Mouse (Mus musculus) urinary bladder, postnatal 25 days (tissue): ENCODE measurements around the gene Crlf1.

ENCODE experiments used
- DNase-seq: peaks from one replicate; pipeline ENCODE4 v3.0.0; 2022; ENCODE audit warnings: low spot score

Crlf1 gene

DNA sequence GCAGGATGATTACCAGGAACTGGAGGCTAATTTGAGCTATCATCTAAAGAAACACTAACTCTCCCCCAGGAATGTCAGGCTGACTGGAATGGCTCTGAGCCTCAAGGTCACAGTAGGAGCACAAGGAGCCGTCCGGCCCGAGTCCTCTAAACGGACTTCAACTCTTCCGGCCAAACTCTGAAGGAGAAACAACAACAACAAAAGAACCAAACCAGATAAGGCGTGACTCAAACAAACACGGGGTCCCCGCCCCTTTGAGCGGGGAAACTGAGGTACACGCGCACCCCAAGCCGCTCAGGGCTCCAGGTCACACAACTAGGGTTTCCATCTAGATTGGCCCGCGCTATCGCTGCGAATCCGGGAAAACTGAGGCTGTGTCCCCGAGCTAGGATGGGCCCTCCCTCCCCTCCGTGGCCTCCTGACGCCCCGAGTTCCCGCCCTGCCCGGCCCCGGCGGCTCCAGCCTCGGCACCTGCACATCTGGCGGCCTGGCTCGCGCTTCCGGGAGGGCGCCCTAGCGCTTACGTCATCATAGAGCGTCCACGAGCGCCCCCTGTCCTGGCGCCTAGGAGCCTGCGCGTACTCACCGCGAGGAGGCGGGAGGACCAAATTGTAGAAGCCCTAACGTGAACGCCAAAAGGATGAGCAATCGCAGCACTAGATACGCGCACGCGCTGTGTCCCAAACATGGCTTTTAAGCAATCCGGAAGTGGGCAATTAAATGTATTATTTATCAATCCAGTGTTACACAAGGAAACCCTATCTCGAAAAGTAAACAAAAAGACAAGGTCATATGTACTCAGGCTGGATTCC lies 29.8 kb downstream of the Crlf1 start:
- peak; percentile 92 for DNase-seq

DNA sequence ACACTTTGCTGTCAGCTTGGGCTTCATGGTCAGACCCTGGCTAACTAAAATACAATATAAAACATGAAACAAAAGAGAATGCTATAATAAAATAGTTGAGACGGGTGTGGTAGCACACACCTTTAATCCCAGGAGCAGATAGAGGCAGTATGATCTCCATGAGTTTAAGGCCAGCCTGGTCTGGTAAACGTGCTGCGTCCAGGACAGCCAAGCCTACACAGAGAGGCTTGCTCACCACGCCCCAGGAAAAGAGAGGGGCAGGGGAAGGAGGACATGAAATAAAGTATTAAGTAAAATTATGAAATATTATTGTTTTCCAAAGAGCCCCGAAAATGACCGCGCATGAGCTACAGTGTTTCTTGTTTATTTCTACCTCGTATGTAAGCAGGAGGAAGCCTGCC lies 34.2 kb downstream of the Crlf1 start:
- no peak for DNase-seq

DNA sequence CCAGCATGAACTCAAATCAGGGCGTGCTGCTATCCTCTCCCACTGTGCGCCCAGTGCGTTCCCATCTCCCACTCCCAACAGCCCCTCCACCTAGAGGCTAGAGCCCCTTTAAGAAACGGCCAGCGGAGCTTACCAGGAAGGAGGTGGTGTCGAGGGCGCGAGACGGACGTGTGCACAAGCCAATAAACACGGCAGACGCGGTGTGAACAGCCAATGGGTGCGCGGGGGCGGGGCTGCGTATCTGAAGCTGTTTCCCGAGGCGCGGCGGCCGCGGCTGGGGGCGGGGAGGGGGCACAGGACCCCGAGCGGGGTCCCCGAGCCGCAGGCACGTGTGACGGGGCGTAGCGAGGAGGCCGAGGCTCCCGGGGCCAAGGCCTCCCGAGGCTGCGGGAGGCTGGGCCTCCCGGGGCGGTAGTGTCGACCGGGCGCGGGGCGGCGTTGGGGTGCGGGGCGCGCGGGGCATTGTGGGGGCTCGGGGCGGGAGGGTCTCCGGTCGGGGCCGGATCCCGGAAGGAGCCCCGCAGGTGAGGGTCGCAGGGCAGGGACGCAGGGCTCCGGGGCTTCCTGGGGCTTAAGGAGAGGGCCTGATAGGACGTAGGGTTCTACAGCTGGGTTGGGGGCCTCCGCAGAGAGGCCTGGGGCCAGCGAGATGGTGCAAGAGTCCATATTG lies 34.7 kb downstream of the Crlf1 start, which contains the start of the genes Fkbp8 and Kxd1:
TSS of gene Fkbp8 (plus strand) at position 213 of the 670 bp plus-strand sequence.
TSS of gene Kxd1 (minus strand) at position 445 of the 670 bp plus-strand sequence.
- DNase-seq: peak; percentile 96

DNA sequence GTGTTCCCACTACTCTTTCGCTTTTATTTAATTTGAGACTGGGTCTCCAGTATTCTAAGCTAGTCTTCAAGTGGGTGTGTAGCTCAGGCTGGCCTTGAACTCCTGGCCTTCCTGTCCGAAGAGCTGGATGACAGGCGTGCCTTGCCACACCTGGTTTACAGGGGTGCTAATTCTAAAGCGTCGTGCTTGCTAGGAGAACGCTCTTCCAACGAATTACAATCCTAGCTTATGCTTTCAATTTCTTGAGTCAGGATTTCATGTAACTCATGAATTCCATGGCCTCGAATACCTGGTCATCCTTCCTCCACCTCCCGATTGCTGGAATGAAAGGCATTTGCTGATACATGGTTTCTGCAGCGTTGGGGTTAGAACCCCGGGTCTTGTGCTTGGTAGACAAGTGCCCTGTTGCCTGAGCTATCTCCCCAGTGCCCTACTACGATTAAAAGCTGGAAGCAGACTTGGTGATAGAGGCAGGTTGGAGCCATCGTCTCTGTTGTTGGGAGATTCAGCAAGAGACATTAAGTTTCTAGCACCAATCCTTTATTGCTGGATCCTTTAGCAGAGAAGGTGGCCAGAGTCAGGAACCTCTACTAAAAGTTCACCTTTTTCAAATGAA lies 35.3 kb downstream of the Crlf1 start:
- no peak for DNase-seq

DNA sequence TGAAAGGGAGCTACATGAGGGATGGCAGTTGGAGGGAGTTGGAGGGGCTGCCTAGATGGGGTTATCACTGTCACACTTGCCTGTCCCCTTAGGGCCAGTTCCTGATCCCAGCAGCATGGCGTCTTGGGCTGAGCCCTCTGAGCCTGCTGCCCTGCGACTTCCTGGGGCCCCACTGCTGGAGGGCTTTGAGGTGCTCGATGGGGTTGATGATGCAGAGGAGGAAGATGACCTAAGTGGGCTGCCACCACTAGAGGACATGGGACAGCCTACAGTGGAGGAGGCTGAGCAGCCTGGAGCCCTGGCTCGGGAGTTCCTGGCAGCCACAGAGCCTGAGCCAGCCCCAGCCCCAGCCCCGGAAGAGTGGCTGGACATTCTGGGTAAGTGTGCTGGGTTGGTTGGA lies 36.3 kb downstream of the Crlf1 start:
- DNase-seq: no peak

DNA sequence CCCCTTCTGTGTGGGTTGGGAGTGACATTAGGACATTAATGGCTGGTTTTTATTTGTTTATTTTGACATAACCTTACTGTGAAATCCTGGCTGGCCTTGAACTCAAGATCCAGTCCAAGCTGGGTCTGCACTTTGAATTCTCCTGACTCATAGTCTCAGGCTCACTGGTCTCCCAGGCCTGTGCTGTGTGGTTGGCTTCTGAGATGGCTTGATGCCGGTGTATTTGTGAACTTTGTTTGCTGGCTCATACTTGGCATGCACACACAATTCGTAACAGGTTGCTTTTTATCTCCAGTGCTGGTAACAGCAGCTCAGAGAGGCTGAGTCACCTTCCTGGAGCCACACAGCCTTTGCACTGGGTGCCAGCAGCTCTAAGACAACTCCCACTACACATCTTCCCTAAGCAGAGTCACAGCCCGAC lies 36.8 kb downstream of the Crlf1 start:
- DNase-seq: no peak

DNA sequence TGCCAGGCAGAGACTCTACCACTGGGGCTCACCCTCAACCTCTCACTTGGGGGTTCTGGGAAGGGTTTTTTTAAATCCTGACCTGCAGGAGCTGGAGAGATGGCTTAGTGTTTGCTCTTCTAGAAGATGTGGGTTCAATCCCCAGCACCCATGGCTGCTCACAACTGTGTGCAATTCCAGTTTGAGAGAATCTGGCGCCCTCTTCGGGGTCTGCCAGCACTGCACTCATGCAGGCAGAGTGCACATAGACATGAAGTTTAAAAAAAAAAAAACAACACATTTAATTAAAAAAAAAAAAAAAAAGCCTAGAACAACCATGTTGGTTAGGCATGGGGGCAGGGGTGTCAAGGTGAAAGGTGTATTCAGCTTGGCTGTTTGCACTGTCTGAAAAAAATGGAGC lies 37.4 kb downstream of the Crlf1 start:
- no peak for DNase-seq

DNA sequence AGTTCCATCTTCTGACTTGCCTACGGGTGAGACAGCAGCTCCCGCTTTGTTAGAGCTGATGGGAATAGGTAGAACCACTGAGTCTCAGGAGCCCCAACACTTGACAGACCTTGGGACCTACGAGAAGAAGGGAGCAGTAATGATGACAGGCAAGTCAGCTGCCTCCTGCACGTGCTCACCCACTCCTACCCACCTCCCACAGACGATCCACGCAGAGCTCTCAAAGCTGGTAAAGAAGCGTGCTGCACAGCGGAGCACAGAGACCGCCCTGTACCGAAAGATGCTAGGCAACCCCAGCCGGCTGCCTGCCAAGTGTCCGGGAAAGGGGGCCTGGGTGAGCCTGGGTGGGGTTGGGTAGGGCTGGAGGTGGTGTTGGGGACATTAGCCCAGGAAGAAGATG lies 41.3 kb downstream of the Crlf1 start:
- DNase-seq: no peak

DNA sequence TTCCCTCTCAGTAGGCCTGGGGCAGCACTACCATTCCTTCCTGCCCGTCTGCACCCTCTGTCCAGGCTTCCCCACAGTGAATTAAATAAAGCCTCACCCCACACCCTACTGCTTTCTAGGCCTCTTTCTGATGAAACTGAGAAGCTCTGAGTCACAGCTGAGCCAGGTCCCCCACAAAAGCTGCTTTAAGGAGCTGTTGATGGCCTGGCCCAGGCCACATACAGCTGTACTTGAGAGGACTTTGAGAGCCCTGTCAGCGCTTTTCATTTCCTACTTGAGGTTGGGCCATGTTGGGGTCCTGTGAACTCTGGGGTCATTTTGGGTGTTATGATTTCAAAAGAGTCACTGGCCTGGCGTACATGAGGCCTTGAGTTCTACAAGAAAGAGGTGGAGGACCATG lies 42.3 kb downstream of the Crlf1 start:
- no peak for DNase-seq

DNA sequence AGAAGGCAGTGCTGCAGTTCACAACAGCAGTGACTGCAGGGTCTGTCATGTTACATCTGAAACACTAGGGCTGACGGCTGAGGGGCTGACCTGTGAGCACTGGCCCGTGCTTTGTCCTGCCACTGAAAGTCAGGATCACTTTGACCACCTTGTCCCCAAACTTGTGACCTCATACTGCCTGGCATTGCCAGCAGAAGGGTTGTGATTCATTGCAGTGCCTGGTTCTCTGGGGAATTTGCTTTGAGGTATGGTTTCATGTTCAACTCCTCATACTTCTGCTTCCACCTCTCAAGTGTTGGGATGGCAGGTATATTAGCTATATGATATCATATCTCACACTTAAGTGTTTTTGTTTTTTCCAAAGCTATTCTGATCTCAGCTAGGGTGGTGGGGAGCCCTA lies 42.7 kb downstream of the Crlf1 start:
- DNase-seq: no peak

DNA sequence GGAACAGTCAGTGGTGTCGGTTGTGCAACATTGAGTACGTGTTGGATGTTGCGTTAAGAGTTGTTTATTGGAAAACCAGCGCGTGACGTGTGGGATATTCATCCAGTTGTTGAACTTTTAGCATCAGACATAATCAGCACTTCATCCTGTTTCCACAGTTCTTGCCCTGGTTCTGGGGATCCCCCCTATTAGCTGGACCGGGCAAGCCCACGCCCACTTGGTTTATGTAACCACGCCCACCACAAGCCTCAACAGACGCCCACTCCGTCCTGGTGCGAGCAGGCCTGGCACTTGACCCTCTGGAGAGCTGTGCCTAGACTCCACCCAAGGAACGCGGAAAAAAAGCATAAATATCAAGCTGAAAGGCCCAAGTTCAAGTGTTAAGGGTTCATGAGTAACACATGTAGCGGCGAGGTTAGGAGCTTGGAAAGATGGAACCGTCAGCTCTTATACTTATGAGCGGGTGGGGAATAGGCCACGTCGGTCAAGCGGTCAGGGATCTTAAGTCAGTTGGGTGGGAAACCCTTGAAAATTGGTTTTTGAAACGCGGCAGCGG lies 45.1 kb downstream of the Crlf1 start:
- peak; percentile 58 for DNase-seq

DNA sequence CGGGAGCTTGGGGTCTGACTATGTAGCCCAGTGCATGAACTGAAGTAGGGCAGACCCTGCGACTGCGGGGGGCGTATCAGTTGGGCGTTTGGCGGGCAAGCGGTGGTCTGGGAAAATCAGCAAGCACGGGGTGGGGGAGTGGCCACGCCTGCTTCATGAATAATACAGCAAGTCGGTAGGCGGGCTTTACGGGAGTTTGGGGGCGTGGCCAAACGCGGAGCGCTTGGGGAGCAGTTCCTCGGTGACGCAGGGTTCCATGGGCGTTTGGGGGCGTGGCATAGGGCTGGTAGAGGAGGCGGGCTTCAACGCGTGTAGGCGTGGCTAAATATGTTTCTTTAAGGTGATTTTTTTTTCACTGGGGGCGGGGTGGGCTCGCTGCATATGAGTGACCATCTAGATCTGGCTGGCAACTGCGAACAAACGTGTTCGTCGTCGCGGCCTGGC lies 45.7 kb downstream of the Crlf1 start:
- DNase-seq: peak; percentile 99

DNA sequence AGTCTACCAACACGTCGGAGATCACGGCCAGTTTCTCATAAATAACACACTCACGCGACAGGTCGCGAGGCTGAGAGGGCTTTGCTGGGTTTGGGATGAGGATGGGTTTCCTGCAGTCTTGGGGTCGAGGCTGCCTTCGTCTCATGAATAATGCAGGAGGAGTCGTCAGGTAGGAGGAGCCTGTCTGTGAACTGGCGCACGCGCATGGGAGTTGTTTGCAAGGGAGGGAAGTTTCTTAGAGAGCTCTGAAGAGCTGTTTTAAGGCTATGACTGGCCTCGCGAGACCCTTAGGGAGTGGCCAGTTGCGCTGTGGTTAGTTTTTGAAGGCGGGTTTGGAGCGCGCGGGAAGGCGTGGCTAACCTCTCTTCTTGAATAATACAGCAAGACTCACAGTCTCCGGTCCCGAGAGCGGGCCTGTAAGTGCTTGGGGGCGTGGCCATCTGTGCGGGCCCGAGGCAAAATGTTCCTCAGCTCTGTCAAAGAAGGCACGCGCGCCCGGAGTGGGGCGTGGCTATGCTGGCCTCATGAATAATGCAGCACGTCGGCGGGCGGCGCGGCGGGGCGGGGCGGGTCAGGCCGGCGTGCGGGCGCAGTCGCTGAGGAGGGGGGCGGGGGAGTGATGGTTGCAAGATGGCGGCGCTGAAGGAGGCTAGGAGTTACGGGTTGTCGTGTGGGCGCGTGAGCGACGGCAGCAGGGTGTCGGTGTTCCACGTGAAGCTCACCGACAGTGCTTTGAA lies 46.3 kb downstream of the Crlf1 start, which contains the start of gene Ell:
TSS of gene Ell (plus strand) at position 381 of the 737 bp plus-strand sequence.
- DNase-seq: peak; percentile 99

DNA sequence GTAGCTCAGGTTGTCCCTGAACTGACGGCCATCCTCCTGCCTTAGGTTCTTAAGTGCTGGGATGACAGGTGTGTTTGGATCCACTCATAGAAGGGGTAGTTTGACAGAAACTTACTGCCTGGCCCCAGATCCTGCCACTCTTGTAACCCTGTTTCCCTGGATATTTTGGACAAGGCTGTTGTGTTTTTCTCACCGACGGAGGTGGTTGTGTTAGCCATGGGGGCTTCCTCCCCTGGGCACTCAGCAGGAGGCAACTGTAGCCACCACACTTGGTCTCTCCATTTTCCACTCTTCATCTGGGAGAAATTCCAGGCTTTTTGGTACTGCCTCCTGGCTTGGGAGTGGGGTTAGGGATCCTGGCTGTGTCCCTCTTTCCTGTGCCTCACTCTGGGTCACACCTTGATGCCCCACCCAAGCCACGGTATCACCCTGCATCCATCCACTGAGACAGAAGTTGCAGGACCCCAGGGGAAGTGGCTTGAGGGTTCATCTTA lies 47.1 kb downstream of the Crlf1 start:
- DNase-seq: no peak

DNA sequence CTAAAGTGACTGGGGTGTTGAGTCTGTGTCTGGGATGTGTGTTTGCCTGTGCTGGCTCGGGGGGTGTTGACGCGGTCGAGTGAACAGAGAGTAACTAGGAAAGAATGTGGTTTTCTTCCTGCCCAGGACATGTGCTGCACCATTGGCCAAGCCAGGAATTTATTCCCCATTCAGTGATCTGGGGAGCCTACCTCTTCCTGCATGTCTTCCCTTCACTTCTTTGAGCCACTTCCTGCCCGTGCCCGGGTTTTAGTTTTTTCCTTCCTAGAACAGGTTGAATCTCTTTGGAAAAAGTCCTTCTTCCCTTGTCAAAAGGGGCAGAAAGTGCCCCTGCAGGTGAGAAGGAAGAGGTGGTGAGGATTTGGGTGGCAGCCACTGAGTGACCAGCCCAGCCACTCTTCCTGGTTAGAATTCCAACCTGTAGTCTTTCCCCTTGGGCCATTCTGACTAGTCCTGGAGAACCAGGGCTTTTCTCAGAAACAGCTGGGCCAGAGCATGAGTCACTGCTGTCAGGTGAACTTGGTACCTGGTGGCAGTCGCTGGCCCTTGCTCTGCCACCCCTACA lies 47.6 kb downstream of the Crlf1 start:
- no peak for DNase-seq

DNA sequence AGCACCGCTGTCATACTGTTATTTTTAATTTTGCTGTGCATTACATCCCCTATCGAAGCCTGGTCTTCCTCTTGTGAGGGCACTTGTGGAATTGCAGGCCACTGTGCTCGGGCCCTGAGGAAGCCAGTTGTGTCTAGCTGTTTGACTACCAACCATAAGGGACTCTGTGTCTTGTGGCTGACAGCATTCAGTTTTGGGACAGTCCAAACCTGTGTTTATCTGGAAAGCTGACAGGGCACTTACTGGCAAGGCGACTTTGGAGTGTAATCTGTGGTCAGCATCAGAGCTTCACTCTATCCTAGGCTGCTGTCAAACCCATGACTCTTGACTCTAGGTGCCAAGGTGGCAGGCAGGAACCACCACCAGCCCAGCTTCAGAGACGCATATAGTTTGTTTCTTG lies 48.1 kb downstream of the Crlf1 start:
- DNase-seq: no peak

DNA sequence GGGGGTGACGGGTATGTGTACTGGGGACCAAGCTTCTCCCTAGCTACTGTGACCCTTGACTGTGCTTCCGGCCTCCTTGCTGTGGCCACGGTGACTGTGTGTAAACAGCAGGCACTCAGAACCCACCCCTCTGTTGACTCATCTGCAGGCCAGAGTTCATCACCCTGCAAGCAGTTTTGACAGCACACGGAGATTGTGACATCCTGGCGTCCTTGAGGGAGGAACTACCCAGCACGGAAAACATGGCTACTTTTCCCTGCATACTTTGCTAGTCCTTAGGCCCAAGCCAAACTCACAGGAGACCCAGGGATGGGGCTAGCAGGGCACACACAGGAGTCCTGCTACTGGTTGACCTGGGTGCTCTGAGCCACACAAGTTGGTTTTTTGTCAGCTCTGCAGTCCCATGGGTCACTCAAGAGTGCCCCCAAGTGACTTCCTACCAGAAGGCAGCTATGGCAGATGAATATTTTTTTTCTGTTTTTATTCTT lies 51.3 kb downstream of the Crlf1 start:
- DNase-seq: no peak

DNA sequence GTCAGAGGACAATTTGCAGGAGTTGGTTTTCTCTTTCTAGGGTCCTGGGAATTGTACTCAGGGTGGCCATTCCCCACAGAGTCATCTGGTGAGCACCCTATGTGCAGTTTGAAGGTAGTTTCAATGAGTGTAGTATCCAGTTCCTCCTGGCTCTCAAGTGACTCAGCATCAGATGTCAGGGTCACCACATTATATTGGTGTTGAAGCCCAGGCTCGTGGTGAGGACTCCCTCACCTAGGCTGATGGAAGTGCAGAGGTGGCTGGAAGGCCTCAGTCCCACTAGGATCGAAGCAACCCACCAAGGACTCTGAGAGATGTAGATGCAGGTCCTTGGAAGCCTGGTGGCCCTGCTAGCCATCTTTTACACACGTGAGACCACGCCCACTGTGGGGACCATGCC lies 53.5 kb downstream of the Crlf1 start:
- DNase-seq: no peak

DNA sequence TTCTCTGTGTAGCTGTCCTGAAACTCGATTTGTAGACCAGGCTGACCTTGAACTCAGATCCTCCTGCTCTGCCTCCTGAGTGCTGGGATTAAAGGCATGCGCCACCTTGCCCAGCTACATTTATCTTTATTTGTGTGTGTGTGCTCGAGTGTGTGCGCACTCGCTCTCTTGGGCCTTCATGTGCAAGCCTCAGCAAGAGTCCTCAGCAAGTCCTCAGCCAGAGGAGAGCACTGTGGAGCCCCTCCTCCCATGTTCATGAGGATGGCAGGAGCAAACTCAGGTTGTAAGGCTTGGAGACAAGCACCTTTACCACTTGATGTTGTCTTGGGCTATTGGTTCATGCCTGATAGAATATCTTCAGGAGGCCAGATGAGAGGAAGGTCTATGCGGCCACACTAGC lies 54.8 kb downstream of the Crlf1 start:
- DNase-seq: no peak

DNA sequence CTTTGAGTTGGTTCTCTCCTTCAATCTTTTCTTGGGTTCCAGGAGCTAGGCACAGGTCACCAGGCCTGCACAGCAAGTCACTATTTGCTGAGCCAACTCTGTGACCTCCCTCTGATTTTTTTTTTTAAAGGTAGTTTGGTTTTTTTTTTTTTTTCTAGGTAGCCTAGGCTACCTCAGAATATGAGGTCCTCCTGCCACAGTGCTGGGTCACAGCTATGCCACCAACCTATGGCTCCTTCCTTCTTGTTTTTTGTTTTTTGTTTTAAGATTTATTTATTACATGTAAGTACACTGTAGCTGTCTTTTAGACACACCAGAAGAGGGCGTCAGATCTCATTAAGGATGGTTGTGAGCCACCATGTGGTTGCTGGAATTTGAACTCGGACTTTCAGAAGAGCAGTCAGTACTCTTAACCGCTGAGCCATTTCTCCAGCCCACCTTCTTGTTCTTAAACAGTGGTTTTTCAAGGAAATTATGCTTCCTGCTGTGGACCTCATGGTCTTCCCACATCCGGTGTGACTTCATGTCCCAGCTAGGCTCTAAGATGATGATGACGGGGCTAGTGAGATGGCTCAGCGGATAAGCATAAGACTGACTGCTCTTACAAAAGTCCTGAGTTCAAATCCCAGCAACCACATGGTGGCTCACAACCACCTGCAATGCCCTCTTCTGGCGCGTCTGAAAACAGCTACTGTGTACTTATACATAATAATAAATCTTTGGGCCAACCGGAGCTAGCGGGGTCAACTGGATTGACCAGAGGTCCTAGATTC lies 56.6 kb downstream of the Crlf1 start:
- no peak for DNase-seq
